Mouse (Mus musculus): ENCODE measurements around the gene Olfr691.
"Not testable (repeated sequence)": the region's sequence is repeated elsewhere in the genome, so short reads cannot be mapped to it uniquely, and the experiment has no call there.

Olfr691 gene

DNA sequence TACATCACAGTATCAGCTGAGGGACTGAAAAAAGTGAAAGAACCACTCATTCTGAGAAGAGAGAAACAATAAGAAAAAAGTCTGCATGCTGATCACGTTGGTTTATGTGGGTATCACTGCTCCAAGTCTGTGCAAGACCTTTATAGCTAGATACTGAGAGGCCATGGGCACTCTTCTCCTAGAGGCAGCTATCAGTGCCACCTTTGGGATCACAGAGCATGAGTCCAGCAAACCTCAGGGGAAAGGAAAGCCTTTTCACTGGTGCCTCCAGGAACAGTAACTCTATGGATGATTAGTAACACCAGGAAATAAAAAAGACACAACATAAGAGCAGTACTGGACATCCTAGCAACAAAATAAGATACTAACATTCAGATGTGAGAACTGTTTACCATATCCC lies at the start of gene Olfr691:
TSS of gene Olfr691 (minus strand) at position 101 of the 400 bp plus-strand sequence.
- no peak for DNase-seq (ENCODE audit: low spot score in 2 of 2)

GRCm38 (mm10) chr7:105390236-105390635 lies 48.2 kb upstream of the Olfr691 start:
- DNase-seq (ENCODE audit: low spot score in 2 of 2) = no peak

- DNase-seq (ENCODE audit: low spot score in 2 of 2) = no peak
Observed at GRCm38 (mm10) chr7:105387696-105388095, 45.6 kb upstream of the Olfr691 start.

DNA sequence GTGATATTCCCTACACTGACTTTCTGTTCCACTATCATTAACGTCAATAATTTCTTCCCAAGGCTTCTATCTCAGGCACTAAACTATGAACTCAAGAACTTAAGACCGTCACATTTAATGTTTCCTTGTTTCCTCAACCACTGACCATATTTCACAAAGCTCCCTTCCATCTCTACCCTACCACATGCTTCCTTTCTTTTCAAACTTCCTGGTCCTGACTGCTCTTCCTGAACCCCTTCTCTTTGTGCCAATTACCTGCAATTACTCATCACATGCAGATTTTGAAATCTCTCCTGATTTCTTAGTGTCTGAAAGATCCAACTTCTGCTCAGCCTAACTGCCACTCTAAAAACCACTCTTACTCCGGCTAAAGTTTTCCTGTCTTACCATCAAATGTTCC lies 38.3 kb upstream of the Olfr691 start:
- DNase-seq (ENCODE audit: low spot score in 2 of 2) = no peak

DNA sequence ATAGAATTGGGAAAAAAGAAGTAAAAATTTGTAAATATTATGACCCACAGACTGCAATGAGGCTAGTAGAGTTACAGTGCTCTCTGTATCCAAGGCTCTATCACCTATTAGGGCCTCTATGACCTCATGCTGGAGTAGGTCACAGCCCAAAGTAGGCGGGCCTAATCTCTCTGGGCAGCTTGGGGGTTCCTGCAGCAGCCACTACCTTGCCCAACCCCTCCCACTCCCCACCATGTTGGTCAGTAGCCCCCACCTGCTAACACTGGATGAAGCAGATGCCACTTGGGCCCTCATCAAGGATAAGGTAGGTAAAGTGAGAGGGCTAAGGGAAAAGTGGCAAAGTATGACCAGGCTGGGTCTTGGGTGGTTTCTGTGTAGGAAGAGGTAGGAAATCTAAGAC lies 32.8 kb upstream of the Olfr691 start, which contains the start of gene Gm5901:
TSS of gene Gm5901 (plus strand) at position 173 of the 400 bp plus-strand sequence.
- no peak for DNase-seq (ENCODE audit: low spot score in 2 of 2)

DNA sequence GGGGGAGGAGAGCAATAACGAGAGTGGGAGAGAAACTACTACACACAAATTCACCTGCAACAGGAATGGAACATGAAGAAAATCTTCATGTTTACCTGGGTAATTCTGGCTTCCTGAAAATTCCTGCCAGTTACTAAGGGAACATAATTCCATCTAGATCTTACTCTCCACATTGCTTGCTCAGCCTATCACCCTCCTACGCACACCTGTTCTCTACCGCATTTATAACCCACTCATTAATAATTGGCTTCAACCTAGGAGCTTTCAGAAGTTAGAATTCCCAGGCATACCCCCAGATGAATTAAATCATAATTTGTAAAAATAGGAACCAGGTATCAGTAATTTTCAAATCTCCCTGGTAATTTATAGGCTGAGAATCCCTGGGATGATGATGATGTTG lies 31.9 kb upstream of the Olfr691 start:
- DNase-seq (ENCODE audit: low spot score in 2 of 2) = no peak

DNA sequence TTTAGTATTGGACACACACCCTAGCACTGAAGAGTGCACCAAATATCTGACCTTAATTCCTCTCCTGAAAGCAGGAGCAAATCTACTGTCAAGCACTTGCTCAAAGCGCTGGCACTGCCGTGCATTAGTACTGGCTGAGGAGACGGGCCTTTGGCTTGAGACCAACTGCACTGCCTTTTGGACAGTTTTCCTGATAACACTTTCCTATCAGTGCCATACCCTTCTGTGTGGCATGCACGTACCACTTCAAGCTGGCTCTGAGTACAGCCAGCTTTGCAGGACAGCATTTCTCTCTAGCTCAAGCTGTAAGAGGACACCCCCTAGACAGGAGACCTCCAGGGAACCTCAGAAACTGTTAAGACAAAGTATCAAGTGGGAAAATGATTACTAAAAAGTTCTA lies 31.4 kb upstream of the Olfr691 start:
- DNase-seq (ENCODE audit: low spot score in 2 of 2) = no peak

DNA sequence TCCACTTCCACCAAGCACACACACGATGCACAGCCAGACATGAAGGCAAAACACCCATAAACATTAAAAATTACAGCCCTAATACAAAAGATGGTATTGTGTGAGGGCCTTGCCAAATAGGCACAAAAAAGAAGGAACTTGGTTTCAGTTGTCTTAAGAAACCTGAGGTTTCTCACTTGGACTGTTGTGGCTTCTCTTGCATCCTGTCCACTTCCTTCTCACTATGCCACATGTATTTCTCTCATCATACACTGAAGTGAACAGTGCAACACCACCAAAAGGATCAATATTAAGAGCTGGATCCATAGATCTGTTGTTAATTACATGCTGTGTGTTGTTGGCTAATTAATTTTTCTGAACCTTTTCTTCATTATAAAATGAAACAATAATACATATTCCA lies 30.8 kb upstream of the Olfr691 start:
- DNase-seq (ENCODE audit: low spot score in 2 of 2) = peak in 1 of 2 experiments; percentile 29

DNA sequence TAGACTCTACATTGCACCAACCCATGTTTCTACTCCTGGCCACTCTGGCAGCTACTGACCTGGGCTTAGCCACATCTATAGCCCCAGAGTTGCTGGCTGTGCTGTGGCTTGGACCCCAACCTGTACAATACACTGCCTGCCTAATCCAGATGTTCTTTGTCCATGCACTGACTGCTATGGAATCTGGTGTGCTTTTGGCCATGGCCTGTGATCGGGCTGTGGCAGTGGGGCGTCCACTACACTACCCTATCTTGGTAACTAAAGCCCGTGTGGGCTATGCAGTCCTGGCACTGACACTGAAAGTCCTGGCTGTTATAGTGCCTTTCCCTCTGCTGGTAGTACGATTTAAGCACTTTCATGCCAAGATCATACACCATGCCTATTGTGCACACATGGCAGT lies 26.5 kb upstream of the Olfr691 start:
- no peak for DNase-seq (ENCODE audit: low spot score in 2 of 2)

DNA sequence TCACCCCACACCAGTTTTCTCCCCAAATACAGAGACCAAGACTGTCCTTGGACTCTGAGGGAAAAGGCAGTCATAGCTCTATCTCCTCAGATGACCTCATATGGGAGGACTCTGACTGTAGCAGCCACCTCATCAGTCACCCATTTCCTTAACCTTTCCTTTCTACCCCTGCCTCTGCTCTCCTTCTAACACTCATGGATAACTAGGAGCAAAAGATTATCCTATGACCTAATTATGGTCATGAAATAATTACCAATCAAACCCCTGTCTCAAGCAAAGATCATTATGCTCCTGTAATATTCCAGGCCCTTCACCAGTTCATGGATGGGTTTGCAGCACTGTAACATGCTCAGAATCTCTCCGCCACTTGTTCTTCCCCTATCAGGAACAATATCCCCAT lies 25.9 kb upstream of the Olfr691 start, which contains the start of gene Olfr692:
TSS of gene Olfr692 (plus strand) at position 301 of the 400 bp plus-strand sequence.
- no peak for DNase-seq (ENCODE audit: low spot score in 2 of 2)

DNA sequence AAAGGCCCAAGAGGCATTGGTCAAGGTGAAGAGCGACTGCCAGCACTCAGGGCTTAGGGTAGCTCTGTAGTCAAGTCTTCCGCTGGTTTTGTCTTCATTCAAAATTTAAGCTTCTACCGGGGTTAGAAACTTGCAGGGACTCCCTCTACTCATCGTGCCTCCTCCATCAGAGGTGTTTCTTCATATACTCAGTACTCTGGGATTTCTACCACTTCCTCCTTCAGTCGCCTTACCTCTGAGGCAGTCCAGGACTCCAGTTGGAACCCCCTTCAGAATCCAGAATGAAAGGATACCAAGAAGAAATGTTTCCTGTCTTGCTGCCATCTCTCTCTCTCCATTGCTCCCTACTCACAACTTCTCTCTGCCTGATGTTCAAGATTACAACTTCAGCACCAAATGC lies 25.2 kb upstream of the Olfr691 start:
- no peak for DNase-seq (ENCODE audit: low spot score in 2 of 2)

DNA sequence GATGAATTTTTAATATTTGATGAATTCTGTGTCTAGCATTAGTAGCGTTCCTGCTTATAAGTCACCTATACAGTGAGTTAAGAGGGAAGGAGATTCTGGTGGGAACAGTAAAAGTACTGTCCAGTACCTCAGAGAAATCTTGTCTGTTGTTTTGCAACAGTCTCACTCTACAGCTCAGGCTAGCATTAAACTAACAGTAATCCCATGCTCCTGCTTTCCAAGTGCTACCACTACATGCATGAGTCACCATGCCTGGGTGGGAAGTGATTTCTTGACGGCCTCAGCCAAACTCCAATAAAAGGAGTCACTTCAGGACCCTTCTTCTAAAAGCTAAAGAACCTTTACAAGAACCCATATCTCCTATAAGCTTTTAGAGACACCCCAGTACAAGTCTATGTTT lies 19.6 kb upstream of the Olfr691 start:
- no peak for DNase-seq (ENCODE audit: low spot score in 2 of 2)

- not testable (repeated sequence) for DNase-seq (ENCODE audit: low spot score in 2 of 2)
Observed at GRCm38 (mm10) chr7:105356487-105356886, 14.4 kb upstream of the Olfr691 start.

GRCm38 (mm10) chr7:105356064-105356463 lies 14.0 kb upstream of the Olfr691 start:
- DNase-seq (ENCODE audit: low spot score in 2 of 2) = not testable (repeated sequence)

GRCm38 (mm10) chr7:105342752-105343151 lies 682 bp upstream of the Olfr691 start:
- no peak for DNase-seq (ENCODE audit: low spot score in 2 of 2)

DNA sequence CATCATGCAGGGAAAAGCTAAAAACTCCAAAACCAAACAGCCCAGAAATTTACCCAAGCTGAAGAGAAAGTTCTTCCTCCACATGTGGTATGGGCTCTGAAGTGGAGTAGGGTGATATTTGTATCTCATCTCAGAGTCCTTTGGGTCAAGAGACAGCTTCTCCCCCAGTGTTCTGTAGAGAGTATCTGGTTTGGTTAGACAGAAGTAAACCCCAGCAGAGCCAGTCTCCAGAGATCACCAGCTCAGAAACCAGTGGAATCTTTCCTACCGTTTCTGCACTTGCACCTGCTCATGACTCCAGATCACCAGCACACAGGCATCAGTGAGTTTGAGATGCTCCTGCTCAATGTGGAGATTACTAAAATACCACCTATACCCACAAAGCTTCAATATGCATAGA lies 8.1 kb downstream of the Olfr691 start, which contains the start of gene Olfr690:
TSS of gene Olfr690 (minus strand) at position 101 of the 400 bp plus-strand sequence.
- DNase-seq (ENCODE audit: low spot score in 2 of 2) = no peak

DNA sequence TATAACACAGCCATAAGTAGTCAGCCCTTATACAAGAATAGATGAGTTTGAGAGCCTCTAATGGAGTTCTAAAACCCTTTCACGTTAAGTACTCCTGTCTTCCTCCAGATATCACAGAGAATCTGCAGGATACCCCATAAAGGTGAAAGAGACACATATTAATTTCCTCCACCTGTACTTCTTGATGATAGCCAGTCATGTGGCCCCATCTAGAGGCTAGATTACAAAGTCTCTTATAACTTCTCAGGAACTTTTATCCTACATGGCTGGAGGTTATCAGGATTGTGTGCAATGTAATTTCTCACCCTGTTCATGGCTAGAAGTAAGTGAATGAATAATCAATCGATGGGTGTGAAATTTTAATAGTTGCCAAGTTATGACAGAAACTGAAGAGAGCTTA lies 16.8 kb downstream of the Olfr691 start:
- DNase-seq (ENCODE audit: low spot score in 2 of 2) = no peak

GRCm38 (mm10) chr7:105310865-105311264 lies 31.2 kb downstream of the Olfr691 start, which contains the start of gene Olfr689:
TSS of gene Olfr689 (plus strand) at chr7:105311165.
- DNase-seq (ENCODE audit: low spot score in 2 of 2) = no peak

- DNase-seq (ENCODE audit: low spot score in 2 of 2) = no peak
Observed at GRCm38 (mm10) chr7:105290051-105290450, 52.0 kb downstream of the Olfr691 start.

DNA sequence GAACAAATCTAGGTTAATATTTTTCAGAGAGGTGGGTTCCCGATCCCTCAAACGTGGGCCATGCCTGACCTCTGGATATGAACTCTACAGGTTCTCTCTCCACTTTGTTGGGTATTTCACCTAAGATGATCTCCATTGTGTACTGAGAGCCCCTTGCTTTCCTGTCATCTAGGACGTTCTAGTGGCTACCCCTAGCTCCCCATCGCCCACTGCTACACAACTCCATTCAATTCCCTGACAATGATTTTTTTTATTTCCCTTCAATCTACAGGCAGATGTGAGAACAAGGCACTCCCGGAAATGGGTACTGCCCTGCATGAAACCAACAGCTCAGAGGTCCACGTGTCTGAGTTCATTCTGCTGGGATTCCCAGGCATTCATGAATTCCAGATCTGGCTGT lies 54.3 kb downstream of the Olfr691 start, which contains the start of gene Olfr688:
TSS of gene Olfr688 (plus strand) at position 301 of the 400 bp plus-strand sequence.
- DNase-seq (ENCODE audit: low spot score in 2 of 2) = no peak
